Mouse (Mus musculus) MEL (cell line): Measurements from ENCODE around the gene Cacna1f.

Experiments used
- CTCF ChIP-seq, 3 experiments: IDR thresholded peaks in 2 of 3; conservative IDR thresholded peaks in 1 of 3; 2 replicates each; pipeline ENCODE4 v1.5.1; 2011 to 2012; ENCODE audit warnings: low read length in 3 of 3, low read depth in 2 of 3, mild to moderate bottlenecking in 2 of 3, improper control_type of control experiment in 1 of 3, inconsistent platforms in 1 of 3, mixed read lengths in 1 of 3, moderate library complexity in 1 of 3; ENCODE audit not compliant: control insufficient read depth in 1 of 3, insufficient read depth in 1 of 3, poor library complexity in 1 of 3, severe bottlenecking in 1 of 3
- EP300 ChIP-seq, 2 experiments: IDR thresholded peaks; 2 replicates each; pipeline ENCODE4 v1.6.1; 2011; ENCODE audit warnings: improper control_type of control experiment in 2 of 2, low read length in 2 of 2, low read depth in 1 of 2, mild to moderate bottlenecking in 1 of 2
- GABPA ChIP-seq: IDR thresholded peaks from 2 replicates; pipeline ENCODE4 v1.6.1; 2012; ENCODE audit warnings: low read depth, mild to moderate bottlenecking, inconsistent platforms, low read length, improper control_type of control experiment, moderate library complexity
- GATA1 ChIP-seq: IDR thresholded peaks from 2 replicates; pipeline ENCODE4 v1.6.1; 2011; ENCODE audit warnings: low read depth, low read length, improper control_type of control experiment
- KAT2A ChIP-seq: conservative IDR thresholded peaks from 2 replicates; pipeline ENCODE4 v1.6.1; 2012; ENCODE audit warnings: low read depth, low read length, improper control_type of control experiment, inconsistent platforms
- MAFK ChIP-seq: IDR thresholded peaks from 2 replicates; pipeline ENCODE4 v1.6.1; 2011; ENCODE audit warnings: low read depth, mild to moderate bottlenecking, low read length, improper control_type of control experiment, borderline replicate concordance
- MYB ChIP-seq: IDR thresholded peaks from 2 replicates; pipeline ENCODE4 v1.6.1; 2011; ENCODE audit warnings: mild to moderate bottlenecking, low read depth, low read length, improper control_type of control experiment
- POLR2A ChIP-seq, 2 experiments: IDR thresholded peaks; 2 replicates each; pipeline ENCODE4 v1.6.1; 2011 to 2012; ENCODE audit warnings: low read length in 2 of 2, mild to moderate bottlenecking in 2 of 2, control low read depth in 1 of 2, improper control_type of control experiment in 1 of 2, low read depth in 1 of 2, moderate library complexity in 1 of 2; ENCODE audit not compliant: control insufficient read depth in 1 of 2, insufficient read depth in 1 of 2, poor library complexity in 1 of 2
- POLR2AphosphoS2 ChIP-seq: IDR thresholded peaks from 2 replicates; pipeline ENCODE4 v1.6.1; 2011; ENCODE audit warnings: low read length, improper control_type of control experiment
- RAD21 ChIP-seq: IDR thresholded peaks from 2 replicates; pipeline ENCODE4 v1.6.1; 2011; ENCODE audit warnings: mild to moderate bottlenecking, low read depth, low read length, improper control_type of control experiment
- TAL1 ChIP-seq: IDR thresholded peaks from 2 replicates; pipeline ENCODE4 v1.6.1; 2012; ENCODE audit warnings: mild to moderate bottlenecking, inconsistent platforms, low read length, moderate library complexity, mixed read lengths
- ZNF384 ChIP-seq: IDR thresholded peaks from 2 replicates; pipeline ENCODE4 v1.6.1; 2012; ENCODE audit warnings: low read depth, mild to moderate bottlenecking, inconsistent platforms, low read length, improper control_type of control experiment

- TF ChIP-seq MYB (no peak), POLR2AphosphoS2 (no peak), MAFK (no peak), CTCF (IDR thresholded peaks at IDR 0.05 in 2 of 3, conservative IDR thresholded peaks at IDR 0.05 in 1 of 3; ENCODE audit: control insufficient read depth in 1 of 3, insufficient read depth in 1 of 3, low read depth in 2 of 3, low read length in 3 of 3, poor library complexity in 1 of 3, severe bottlenecking in 1 of 3) (peak in 1 of 3 experiments; percentile 31; a peak in 4 of 6 replicates), ZNF384 (no peak), POLR2A (IDR thresholded peaks at IDR 0.05; ENCODE audit: control insufficient read depth in 1 of 2, insufficient read depth in 1 of 2, low read depth in 1 of 2, low read length in 2 of 2, poor library complexity in 1 of 2) (no peak), GATA1 (0 out of 2 replicates have a peak, but pooled peaks have one; percentile 22), EP300 (IDR thresholded peaks at IDR 0.05; ENCODE audit: low read depth in 1 of 2, low read length in 2 of 2) (no peak), RAD21 (peak; percentile 13), GABPA (no peak), TAL1 (no peak), KAT2A (no peak)
Measured at GRCm38 (mm10) chrX:7675001-7675380, 68.1 kb downstream of the Cacna1f start.
